Mouse (Mus musculus) limb, embryonic 12.5 days (tissue): Measurements from ENCODE around the gene Kl. TPM values are rescaled to one million over a fixed set of nuclear protein-coding genes. Genes with fewer than 3 reads are reported as not detected.

Source experiments
- ATAC-seq: fragments of 200-750 bp; cut with Nextera tagmentation; 2 replicates; pipeline ENCODE4 v1.8.0; 2017; ENCODE audit warnings: low read depth, moderate TSS enrichment; ENCODE audit not compliant: insufficient number of reproducible peaks, insufficient read depth, low FRiP score, low TSS enrichment
- H3K27ac ChIP-seq: fragments of 300-500 bp; sonication (generic); 2 replicates; pipeline ENCODE4 v1.5.1; 2016; ENCODE audit warnings: mild to moderate bottlenecking, moderate library complexity
- H3K27me3 ChIP-seq: fragments of 300-500 bp; sonication (generic); 2 replicates; pipeline ENCODE4 v1.6.1; 2016; ENCODE audit warnings: mild to moderate bottlenecking, moderate library complexity
- H3K36me3 ChIP-seq: fragments of 300-500 bp; sonication (generic); 2 replicates; pipeline ENCODE4 v1.6.1; 2016; ENCODE audit warnings: mild to moderate bottlenecking, moderate library complexity
- H3K4me1 ChIP-seq: fragments of 300-500 bp; sonication (generic); replicated peaks from 2 replicates; pipeline ENCODE4 v1.6.1; 2016
- H3K4me2 ChIP-seq: fragments of 300-500 bp; sonication (generic); 2 replicates; pipeline ENCODE4 v1.6.1; 2016; ENCODE audit warnings: mild to moderate bottlenecking, moderate library complexity
- H3K4me3 ChIP-seq: fragments of 300-500 bp; sonication (generic); replicated peaks from 2 replicates; pipeline ENCODE4 v1.5.1; 2016; ENCODE audit warnings: mild to moderate bottlenecking
- H3K9ac ChIP-seq: fragments of 300-500 bp; sonication (generic); replicated peaks from 2 replicates; pipeline ENCODE4 v1.6.1; 2016; ENCODE audit warnings: mild to moderate bottlenecking, moderate library complexity
- H3K9me3 ChIP-seq: fragments of 300-500 bp; sonication (generic); 2 replicates; pipeline ENCODE4 v1.6.1; 2016; ENCODE audit warnings: mild to moderate bottlenecking, moderate library complexity
- WGBS: fragments of 180-500 bp; shearing (Covaris S2); methylation state at CpG from one replicate; pipeline ENCODE4 v1.1.7; 2016; 5-methylcytosine and 5-hydroxymethylcytosine counted together
- polyA plus RNA-seq: library from polyadenylated mRNA; unstranded; fragments of >200 nt; fragmentation: Nextera tagmentation; extraction: Ambion mirVana; gene quantifications from 2 replicates; pipeline ENCODE4 v1.2.1, GENCODE M21; 2016

Gene Kl
- polyA plus RNA-seq, result 0.12 and 0.21 TPM in 2 replicates

GRCm38 (mm10) chr5:150952328-150952668, at the start of gene Kl:
Gene Kl (plus strand): TSS chr5:150952607.
- H3K4me1 ChIP-seq, result peaks cover 13% of the 10 kb centered on the region
- no peak within 1 kb of the TSS for H3K27ac ChIP-seq
- H3K4me2 ChIP-seq, result peak within 1 kb of the TSS; percentile 87
- no peaks in the 10 kb centered on the region for H3K9me3 ChIP-seq
- ATAC-seq, result 0 out of 2 replicates have a peak, but pooled peaks have one; percentile 7
- no peaks in the 10 kb centered on the region for H3K36me3 ChIP-seq
- peak within 1 kb of the TSS; percentile 59 for H3K9ac ChIP-seq
- H3K27me3 ChIP-seq, result peaks cover 61% of the 10 kb centered on the region
- 2% methylated on average over 21 of the region's 22 CpGs for WGBS
- H3K4me3 ChIP-seq, result peak within 1 kb of the TSS; percentile 46

- H3K27ac ChIP-seq, result no peak overlapping the region
- H3K4me3 ChIP-seq, result no peak overlapping the region
- H3K4me1 ChIP-seq, result no peaks in the 10 kb centered on the region
- peaks cover 10% of the 10 kb centered on the region; the same call in 1 of the 2 replicates for H3K9me3 ChIP-seq
- 55% methylated on average over 9 of the region's 9 CpGs for WGBS
- no peak overlapping the region for H3K9ac ChIP-seq
- ATAC-seq, result no peak
- no peaks in the 10 kb centered on the region for H3K36me3 ChIP-seq
- H3K4me2 ChIP-seq, result no peak overlapping the region
- no peaks in the 10 kb centered on the region for H3K27me3 ChIP-seq
Measured at GRCm38 (mm10) chr5:150906053-150907040, 46.1 kb upstream of the Kl start.

- peak; percentile 45; the same call in 1 of the 2 replicates for ATAC-seq
- peaks cover 11% of the 10 kb centered on the region; the same call in 1 of the 2 replicates for H3K4me1 ChIP-seq
- H3K9ac ChIP-seq, result no peak overlapping the region
- 12% methylated on average over 2 of the region's 2 CpGs for WGBS
- no peaks in the 10 kb centered on the region for H3K27me3 ChIP-seq
- peaks cover 6% of the 10 kb centered on the region; the same call in 1 of the 2 replicates for H3K9me3 ChIP-seq
- H3K4me2 ChIP-seq, result no peak overlapping the region
- H3K36me3 ChIP-seq, result no peaks in the 10 kb centered on the region
- peak overlapping the region; percentile 45 for H3K27ac ChIP-seq
- H3K4me3 ChIP-seq, result no peak overlapping the region
Measured at GRCm38 (mm10) chr5:150912156-150912555, 40.3 kb upstream of the Kl start.

GRCm38 (mm10) chr5:150912656-150913055, 39.8 kb upstream of the Kl start:
- H3K27me3 ChIP-seq, result no peaks in the 10 kb centered on the region
- 0 out of 2 replicates have a peak overlapping the region, but pooled peaks have one; percentile 7 for H3K27ac ChIP-seq
- H3K4me3 ChIP-seq, result no peak overlapping the region
- no peak overlapping the region for H3K4me2 ChIP-seq
- ATAC-seq, result no peak
- H3K9ac ChIP-seq, result no peak overlapping the region
- H3K36me3 ChIP-seq, result no peaks in the 10 kb centered on the region
- WGBS, result 33% methylated on average over 5 of the region's 5 CpGs
- peaks cover 6% of the 10 kb centered on the region; the same call in 1 of the 2 replicates for H3K9me3 ChIP-seq
- H3K4me1 ChIP-seq, result peaks cover 11% of the 10 kb centered on the region; the same call in 1 of the 2 replicates

GRCm38 (mm10) chr5:150915080-150916055, 37.0 kb upstream of the Kl start:
- no peak overlapping the region for H3K27ac ChIP-seq
- peaks cover 11% of the 10 kb centered on the region; the same call in 1 of the 2 replicates for H3K4me1 ChIP-seq
- 78% methylated on average over 4 of the region's 4 CpGs for WGBS
- H3K27me3 ChIP-seq, result no peaks in the 10 kb centered on the region
- no peaks in the 10 kb centered on the region for H3K36me3 ChIP-seq
- no peak overlapping the region for H3K9ac ChIP-seq
- no peak for ATAC-seq
- H3K4me3 ChIP-seq, result no peak overlapping the region
- no peaks in the 10 kb centered on the region for H3K9me3 ChIP-seq
- no peak overlapping the region for H3K4me2 ChIP-seq

GRCm38 (mm10) chr5:150917131-150917858, 35.1 kb upstream of the Kl start:
- 82% methylated on average over 21 of the region's 21 CpGs for WGBS
- no peak overlapping the region for H3K4me3 ChIP-seq
- no peak overlapping the region for H3K27ac ChIP-seq
- no peak for ATAC-seq
- no peak overlapping the region for H3K9ac ChIP-seq
- no peaks in the 10 kb centered on the region for H3K36me3 ChIP-seq
- H3K27me3 ChIP-seq, result no peaks in the 10 kb centered on the region
- H3K9me3 ChIP-seq, result no peaks in the 10 kb centered on the region
- H3K4me2 ChIP-seq, result no peak overlapping the region
- H3K4me1 ChIP-seq, result peaks cover 5% of the 10 kb centered on the region; the same call in 1 of the 2 replicates

GRCm38 (mm10) chr5:150918599-150918998, 33.8 kb upstream of the Kl start:
- no peaks in the 10 kb centered on the region for H3K9me3 ChIP-seq
- WGBS, result 82% methylated on average over 13 of the region's 13 CpGs

GRCm38 (mm10) chr5:150919269-150919668, 33.1 kb upstream of the Kl start:
- WGBS, result 90% methylated on average over 4 of the region's 4 CpGs
- ATAC-seq, result no peak
- Histone ChIP-seq H3K27ac (no peak overlapping the region), H3K9me3 (no peaks in the 10 kb centered on the region), H3K4me2 (no peak overlapping the region), H3K4me1 (0 out of 2 replicates have a peak, but pooled peaks cover 6% of the 10 kb centered on the region), H3K27me3 (no peaks in the 10 kb centered on the region), H3K36me3 (no peaks in the 10 kb centered on the region), H3K9ac (no peak overlapping the region), H3K4me3 (no peak overlapping the region)

More at GRCm38 (mm10) chr5:150918599-150918998, 33.8 kb upstream of the Kl start:
- Histone ChIP-seq H3K27me3 (no peaks in the 10 kb centered on the region), H3K36me3 (no peaks in the 10 kb centered on the region), H3K4me3 (no peak overlapping the region), H3K9ac (no peak overlapping the region), H3K4me2 (no peak overlapping the region), H3K4me1 (peaks cover 9% of the 10 kb centered on the region; the same call in 1 of the 2 replicates), H3K27ac (no peak overlapping the region)
- ATAC-seq, result no peak

GRCm38 (mm10) chr5:150919961-150920360, 32.4 kb upstream of the Kl start:
- H3K4me2 ChIP-seq, result no peak overlapping the region
- no peak overlapping the region for H3K4me3 ChIP-seq
- H3K4me1 ChIP-seq, result 0 out of 2 replicates have a peak, but pooled peaks cover 6% of the 10 kb centered on the region
- H3K27ac ChIP-seq, result no peak overlapping the region
- no peaks in the 10 kb centered on the region for H3K36me3 ChIP-seq
- 75% methylated on average over 2 of the region's 2 CpGs for WGBS
- no peaks in the 10 kb centered on the region for H3K9me3 ChIP-seq
- no peak for ATAC-seq
- no peak overlapping the region for H3K9ac ChIP-seq
- no peaks in the 10 kb centered on the region for H3K27me3 ChIP-seq

- Histone ChIP-seq H3K4me3 (no peak overlapping the region), H3K36me3 (no peaks in the 10 kb centered on the region), H3K4me2 (no peak overlapping the region), H3K27ac (no peak overlapping the region), H3K4me1 (no peaks in the 10 kb centered on the region), H3K9me3 (0 out of 2 replicates have a peak, but pooled peaks cover 7% of the 10 kb centered on the region), H3K9ac (no peak overlapping the region), H3K27me3 (no peaks in the 10 kb centered on the region)
- 87% methylated on average over 2 of the region's 2 CpGs for WGBS
- no peak for ATAC-seq
Measured at GRCm38 (mm10) chr5:150929406-150929805, 23.0 kb upstream of the Kl start.
